Mouse (Mus musculus) hindbrain, embryonic 15.5 days (tissue): ENCODE measurements around the gene Slain2. TPM values are rescaled to one million over a fixed set of nuclear protein-coding genes. Genes with fewer than 3 reads are reported as not detected.
"Not testable (repeated sequence)": the region's sequence is repeated elsewhere in the genome, so short reads cannot be mapped to it uniquely, and the experiment has no call there.

Source experiments
- ATAC-seq: fragments of 200-750 bp; cut with Nextera tagmentation; 2 replicates; pipeline ENCODE4 v1.8.0; 2017; ENCODE audit warnings: low read depth, moderate number of reproducible peaks, moderate TSS enrichment; ENCODE audit not compliant: low FRiP score
- H3K27ac ChIP-seq: fragments of 300-500 bp; sonication (generic); replicated peaks from 2 replicates; pipeline ENCODE4 v1.5.1; 2015; ENCODE audit warnings: mild to moderate bottlenecking, inconsistent platforms
- H3K27me3 ChIP-seq: fragments of 300-500 bp; sonication (generic); 2 replicates; pipeline ENCODE4 v1.6.1; 2015; ENCODE audit warnings: control low read depth, inconsistent platforms
- H3K36me3 ChIP-seq: fragments of 300-500 bp; sonication (generic); 2 replicates; pipeline ENCODE4 v1.6.1; 2015; ENCODE audit warnings: control low read depth, inconsistent platforms
- H3K4me1 ChIP-seq: fragments of 300-500 bp; sonication (generic); replicated peaks from 2 replicates; pipeline ENCODE4 v1.6.1; 2015; ENCODE audit warnings: control low read depth, inconsistent platforms
- H3K4me2 ChIP-seq: fragments of 300-500 bp; sonication (generic); 2 replicates; pipeline ENCODE4 v1.6.1; 2015; ENCODE audit warnings: moderate library complexity, mild to moderate bottlenecking, inconsistent platforms
- H3K4me3 ChIP-seq: fragments of 300-500 bp; sonication (generic); 2 replicates; pipeline ENCODE4 v1.5.1; 2015; ENCODE audit warnings: mild to moderate bottlenecking, inconsistent platforms
- H3K9ac ChIP-seq: fragments of 300-500 bp; sonication (generic); 2 replicates; pipeline ENCODE4 v1.6.1; 2015; ENCODE audit warnings: inconsistent platforms
- H3K9me3 ChIP-seq: fragments of 300-500 bp; sonication (generic); 2 replicates; pipeline ENCODE4 v1.6.1; 2016; ENCODE audit warnings: control low read depth, inconsistent platforms
- WGBS: fragments of 180-500 bp; shearing (Covaris S2); methylation state at CpG from one replicate; pipeline ENCODE4 v1.1.7; 2015; 5-methylcytosine and 5-hydroxymethylcytosine counted together
- polyA plus RNA-seq: library from polyadenylated mRNA; unstranded; fragments of >200 nt; fragmentation: Nextera tagmentation; extraction: Ambion mirVana; gene quantifications from 2 replicates; pipeline ENCODE4 v1.2.1, GENCODE M21; 2015

The Slain2 gene
- polyA plus RNA-seq, 1 experiment from 2014 or later = 16.0 TPM

DNA sequence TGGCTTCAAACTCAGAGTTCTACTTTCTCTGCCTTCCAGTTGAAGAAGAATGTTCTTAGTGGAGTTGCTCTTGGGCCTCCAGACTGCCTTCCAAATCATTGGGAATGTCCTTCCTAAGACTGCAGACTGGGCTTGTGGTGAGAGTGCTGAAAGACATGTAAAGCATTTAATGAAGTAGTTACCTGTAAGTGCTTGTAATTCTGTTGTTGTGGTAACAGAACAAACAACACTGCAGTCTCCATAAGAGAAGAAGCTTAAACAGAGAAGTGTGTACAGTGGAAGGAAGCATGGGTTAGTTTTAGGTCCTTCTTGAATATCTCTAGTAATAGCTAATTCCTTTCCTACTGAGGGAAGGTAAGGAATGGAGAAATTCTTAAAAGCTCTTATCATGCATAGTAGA lies 13.0 kb downstream of the Slain2 start:
- H3K36me3 ChIP-seq = no peaks in the 10 kb centered on the region
- no peak for ATAC-seq
- H3K9me3 ChIP-seq = no peaks in the 10 kb centered on the region
- no peak overlapping the region for H3K9ac ChIP-seq
- no peak overlapping the region for H3K27ac ChIP-seq
- no peaks in the 10 kb centered on the region for H3K4me1 ChIP-seq
- no peak overlapping the region for H3K4me2 ChIP-seq
- no peak overlapping the region for H3K4me3 ChIP-seq
- no peaks in the 10 kb centered on the region for H3K27me3 ChIP-seq

- H3K4me1 ChIP-seq = no peaks in the 10 kb centered on the region
- WGBS = 96% methylated on average over 17 of the region's 17 CpGs
- no peak overlapping the region for H3K4me3 ChIP-seq
- H3K9me3 ChIP-seq = no peaks in the 10 kb centered on the region
- no peak for ATAC-seq
- no peak overlapping the region for H3K4me2 ChIP-seq
- no peaks in the 10 kb centered on the region for H3K27me3 ChIP-seq
- no peak overlapping the region for H3K9ac ChIP-seq
- H3K36me3 ChIP-seq = no peaks in the 10 kb centered on the region
- no peak overlapping the region for H3K27ac ChIP-seq
Observed at GRCm38 (mm10) chr5:72933026-72933675, 19.0 kb downstream of the Slain2 start.

DNA sequence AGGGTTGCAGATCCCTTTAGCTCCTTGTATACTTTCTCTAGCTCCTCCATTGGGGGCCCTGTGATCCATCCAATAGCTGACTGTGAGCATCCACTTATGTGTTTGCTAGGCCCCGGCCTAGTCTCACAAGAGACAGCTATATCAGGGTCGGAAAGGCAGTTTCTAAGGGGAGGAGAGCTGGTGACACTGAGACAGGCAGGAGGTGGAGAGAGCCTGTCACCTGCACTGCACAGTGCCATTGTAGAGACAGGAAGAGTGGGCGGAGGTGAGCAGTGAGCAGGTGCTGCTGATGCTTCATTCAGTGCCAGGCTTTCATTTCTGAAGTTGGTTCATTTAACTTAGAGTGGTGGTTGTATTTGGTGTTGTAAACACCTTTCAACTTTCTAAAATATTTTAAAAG lies 24.3 kb downstream of the Slain2 start:
- H3K4me2 ChIP-seq, H3K9ac ChIP-seq, H3K36me3 ChIP-seq, H3K27me3 ChIP-seq, H3K4me3 ChIP-seq, H3K9me3 ChIP-seq, H3K4me1 ChIP-seq, H3K27ac ChIP-seq, ATAC-seq: not testable (repeated sequence)
- WGBS = 93% methylated on average over 3 of the region's 3 CpGs

GRCm38 (mm10) chr5:72939311-72939710 lies 25.2 kb downstream of the Slain2 start:
- H3K27ac ChIP-seq = no peak overlapping the region
- 97% methylated on average over 2 of the region's 2 CpGs for WGBS
- no peaks in the 10 kb centered on the region for H3K9me3 ChIP-seq
- ATAC-seq = no peak
- no peak overlapping the region for H3K4me3 ChIP-seq
- H3K9ac ChIP-seq = no peak overlapping the region
- H3K4me2 ChIP-seq = no peak overlapping the region
- H3K27me3 ChIP-seq = no peaks in the 10 kb centered on the region
- H3K4me1 ChIP-seq = no peaks in the 10 kb centered on the region
- H3K36me3 ChIP-seq = no peaks in the 10 kb centered on the region

DNA sequence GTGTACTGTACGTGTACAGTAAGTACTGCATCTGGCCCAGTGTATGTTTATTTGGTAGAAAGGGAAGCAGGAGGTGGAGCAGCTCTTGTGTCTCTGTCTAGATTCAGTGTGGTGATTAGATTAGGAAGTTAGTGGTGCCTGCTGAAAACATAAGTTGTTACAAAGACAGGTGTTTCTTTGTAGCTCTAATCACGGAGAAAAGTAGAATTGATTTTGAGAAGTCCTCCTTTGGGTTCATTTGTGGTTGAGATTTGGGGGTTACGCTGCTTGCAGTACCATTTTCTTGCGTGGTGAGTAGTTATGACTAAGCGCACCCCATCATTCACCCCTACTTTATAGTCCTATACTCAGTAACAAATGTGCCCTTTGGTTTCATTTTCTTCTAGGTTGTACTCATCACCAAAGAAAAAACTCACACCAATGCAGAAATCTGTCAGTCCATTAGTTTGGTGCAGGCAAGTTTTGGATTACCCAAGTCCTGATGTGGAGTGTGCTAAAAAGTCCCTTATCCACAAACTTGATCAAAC lies 26.9 kb downstream of the Slain2 start:
- ATAC-seq = no peak
- WGBS = 93% methylated on average over 5 of the region's 5 CpGs

DNA sequence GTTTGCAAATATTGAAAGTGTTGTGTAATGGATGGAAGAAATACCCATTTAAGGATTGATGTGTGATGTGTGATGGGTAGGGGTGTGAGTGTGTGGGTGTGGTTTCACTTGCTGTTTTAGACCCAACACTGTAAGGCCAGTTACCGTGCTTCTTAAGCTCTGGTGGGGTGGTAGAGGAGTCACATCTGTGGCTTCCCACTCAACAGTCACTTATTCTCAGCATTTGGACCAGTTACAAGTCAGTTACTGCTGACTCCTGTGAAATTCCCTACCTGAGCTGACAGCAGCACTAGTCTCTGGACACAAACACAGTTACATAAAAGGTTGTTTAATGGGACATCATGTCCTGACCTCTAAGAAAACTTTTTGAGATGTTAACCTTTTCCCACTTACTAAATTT lies 34.0 kb downstream of the Slain2 start:
- WGBS = 84% methylated on average over 1 of the region's 1 CpGs
- no peaks in the 10 kb centered on the region for H3K9me3 ChIP-seq
- no peak overlapping the region for H3K9ac ChIP-seq
- H3K27me3 ChIP-seq = no peaks in the 10 kb centered on the region
- ATAC-seq = no peak
- H3K27ac ChIP-seq = no peak overlapping the region
- H3K36me3 ChIP-seq = peaks cover 9% of the 10 kb centered on the region
- H3K4me1 ChIP-seq = no peaks in the 10 kb centered on the region
- no peak overlapping the region for H3K4me2 ChIP-seq
- H3K4me3 ChIP-seq = no peak overlapping the region

More for the DNA sequence above, 26.9 kb downstream of the Slain2 start:
- H3K9me3 ChIP-seq = no peaks in the 10 kb centered on the region
- H3K4me1 ChIP-seq = no peaks in the 10 kb centered on the region
- no peak overlapping the region for H3K27ac ChIP-seq
- no peaks in the 10 kb centered on the region for H3K27me3 ChIP-seq
- H3K4me2 ChIP-seq = no peak overlapping the region
- no peaks in the 10 kb centered on the region for H3K36me3 ChIP-seq
- no peak overlapping the region for H3K9ac ChIP-seq
- H3K4me3 ChIP-seq = no peak overlapping the region

- no peaks in the 10 kb centered on the region for H3K4me1 ChIP-seq
- no peaks in the 10 kb centered on the region for H3K9me3 ChIP-seq
- H3K9ac ChIP-seq = no peak overlapping the region
- H3K27me3 ChIP-seq = no peaks in the 10 kb centered on the region
- H3K36me3 ChIP-seq = peaks cover 9% of the 10 kb centered on the region
- no peak for ATAC-seq
- no peak overlapping the region for H3K4me2 ChIP-seq
- H3K4me3 ChIP-seq = no peak overlapping the region
- H3K27ac ChIP-seq = no peak overlapping the region
- 85% methylated on average over 2 of the region's 2 CpGs for WGBS
Observed at GRCm38 (mm10) chr5:72950252-72950651, 36.1 kb downstream of the Slain2 start.

GRCm38 (mm10) chr5:72953996-72954604 lies 40.0 kb downstream of the Slain2 start:
- Histone ChIP-seq H3K36me3 (peaks cover 12% of the 10 kb centered on the region), H3K4me3 (no peak overlapping the region), H3K27me3 (no peaks in the 10 kb centered on the region), H3K4me2 (no peak overlapping the region), H3K4me1 (no peaks in the 10 kb centered on the region), H3K9ac (no peak overlapping the region), H3K9me3 (no peaks in the 10 kb centered on the region), H3K27ac (no peak overlapping the region)
- ATAC-seq = no peak
- WGBS = 96% methylated on average over 3 of the region's 3 CpGs

GRCm38 (mm10) chr5:72957281-72957680 lies 43.2 kb downstream of the Slain2 start:
- no peak for ATAC-seq
- no peak overlapping the region for H3K9ac ChIP-seq
- no peaks in the 10 kb centered on the region for H3K27me3 ChIP-seq
- 85% methylated on average over 17 of the region's 17 CpGs for WGBS
- no peak overlapping the region for H3K27ac ChIP-seq
- H3K36me3 ChIP-seq = peaks cover 12% of the 10 kb centered on the region
- H3K4me1 ChIP-seq = no peaks in the 10 kb centered on the region
- no peaks in the 10 kb centered on the region for H3K9me3 ChIP-seq
- no peak overlapping the region for H3K4me3 ChIP-seq
- no peak overlapping the region for H3K4me2 ChIP-seq

GRCm38 (mm10) chr5:72960096-72960495 lies 46.0 kb downstream of the Slain2 start:
- Histone ChIP-seq H3K4me2 (no peak overlapping the region), H3K36me3 (peaks cover 15% of the 10 kb centered on the region), H3K27me3 (no peaks in the 10 kb centered on the region), H3K27ac (no peak overlapping the region), H3K4me1 (no peaks in the 10 kb centered on the region), H3K9ac (no peak overlapping the region), H3K4me3 (no peak overlapping the region), H3K9me3 (no peaks in the 10 kb centered on the region)
- 83% methylated on average over 6 of the region's 6 CpGs for WGBS
- ATAC-seq = no peak

DNA sequence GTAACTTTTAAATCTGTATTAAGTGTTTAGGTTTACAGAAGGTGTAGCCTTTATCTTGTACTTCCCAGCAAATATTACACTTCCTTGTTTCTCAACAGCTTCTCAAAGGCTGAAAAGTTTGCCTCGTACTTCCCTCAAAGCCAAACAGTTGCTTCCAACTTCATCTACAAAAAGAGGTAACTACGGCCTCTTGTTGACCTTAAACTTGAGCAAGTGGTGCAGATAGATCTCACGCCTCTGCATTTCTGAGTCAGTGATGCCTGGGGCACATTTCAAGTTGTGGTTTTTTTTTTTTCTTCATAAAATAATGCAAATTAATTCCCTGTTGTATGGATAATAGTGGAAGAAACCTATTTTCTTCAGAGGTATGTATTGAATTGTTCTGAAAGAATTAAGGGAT lies 51.6 kb downstream of the Slain2 start:
- Histone ChIP-seq H3K4me2 (no peak overlapping the region), H3K36me3 (peaks cover 12% of the 10 kb centered on the region), H3K9me3 (no peaks in the 10 kb centered on the region), H3K27ac (no peak overlapping the region), H3K27me3 (no peaks in the 10 kb centered on the region), H3K9ac (no peak overlapping the region), H3K4me3 (no peak overlapping the region), H3K4me1 (no peaks in the 10 kb centered on the region)
- 89% methylated on average over 3 of the region's 3 CpGs for WGBS
- ATAC-seq = no peak

DNA sequence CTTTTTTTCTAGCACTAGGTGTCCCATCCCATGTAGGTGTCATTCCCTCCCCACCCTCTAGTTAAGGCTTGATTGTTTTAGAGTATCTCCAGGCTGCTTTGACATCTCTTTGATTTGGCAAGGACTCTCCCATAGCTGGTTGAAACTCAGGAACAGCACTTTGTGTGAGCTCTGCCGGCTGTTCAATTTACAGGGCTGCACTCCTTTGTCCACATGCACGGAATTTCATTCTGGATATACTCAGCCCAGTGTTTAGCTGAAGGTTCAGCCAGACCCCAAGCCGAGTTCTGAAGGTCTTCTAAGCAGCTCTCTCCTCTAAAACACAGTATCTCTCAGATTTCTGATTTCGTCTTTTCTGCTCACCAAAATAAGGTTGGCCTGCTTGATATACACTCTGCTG lies 58.3 kb downstream of the Slain2 start:
- no peak overlapping the region for H3K4me3 ChIP-seq
- H3K4me1 ChIP-seq = no peaks in the 10 kb centered on the region
- no peak overlapping the region for H3K9ac ChIP-seq
- no peak for ATAC-seq
- no peaks in the 10 kb centered on the region for H3K27me3 ChIP-seq
- no peaks in the 10 kb centered on the region for H3K9me3 ChIP-seq
- peaks cover 40% of the 10 kb centered on the region for H3K36me3 ChIP-seq
- H3K4me2 ChIP-seq = no peak overlapping the region
- WGBS = 78% methylated on average over 4 of the region's 4 CpGs
- no peak overlapping the region for H3K27ac ChIP-seq

GRCm38 (mm10) chr5:72972934-72973333 lies 58.8 kb downstream of the Slain2 start:
- H3K27ac ChIP-seq = no peak overlapping the region
- peaks cover 40% of the 10 kb centered on the region for H3K36me3 ChIP-seq
- 73% methylated on average over 5 of the region's 5 CpGs for WGBS
- H3K27me3 ChIP-seq = no peaks in the 10 kb centered on the region
- no peak overlapping the region for H3K9ac ChIP-seq
- H3K4me3 ChIP-seq = no peak overlapping the region
- no peak for ATAC-seq
- H3K4me2 ChIP-seq = no peak overlapping the region
- no peaks in the 10 kb centered on the region for H3K9me3 ChIP-seq
- H3K4me1 ChIP-seq = no peaks in the 10 kb centered on the region
